Mouse (Mus musculus): ENCODE results near the gene Simc1. TPM values are rescaled to one million over a fixed set of nuclear protein-coding genes. Genes with fewer than 3 reads are reported as not detected.

Simc1 gene
- polyA plus RNA-seq, 1 experiment from 2014 or later = 20.6 TPM

- H3K9me3 ChIP-seq (replicated peaks) = no peaks in the 10 kb centered on the region
- peak; percentile 89 for DNase-seq (ENCODE audit: low spot score)
- H3K36me3 ChIP-seq = peaks cover 39% of the 10 kb centered on the region
- peaks cover 21% of the 10 kb centered on the region for H3K4me1 ChIP-seq
- H3K4me3 ChIP-seq = peak within 1 kb of the TSS; percentile 97
- peak within 1 kb of the TSS; percentile 96 for H3K27ac ChIP-seq
- peaks cover 18% of the 10 kb centered on the region for H3K27me3 ChIP-seq (ENCODE audit: low read depth, poor library complexity, severe bottlenecking)
- WGBS = 0% methylated on average over 55 of the region's 55 CpGs
Measured at GRCm38 (mm10) chr13:54574854-54575481, 71.4 kb downstream of the Simc1 start, which contains the start of gene Arl10. Gene Arl10, plus strand, starts transcription at chr13:54575015.

DNA sequence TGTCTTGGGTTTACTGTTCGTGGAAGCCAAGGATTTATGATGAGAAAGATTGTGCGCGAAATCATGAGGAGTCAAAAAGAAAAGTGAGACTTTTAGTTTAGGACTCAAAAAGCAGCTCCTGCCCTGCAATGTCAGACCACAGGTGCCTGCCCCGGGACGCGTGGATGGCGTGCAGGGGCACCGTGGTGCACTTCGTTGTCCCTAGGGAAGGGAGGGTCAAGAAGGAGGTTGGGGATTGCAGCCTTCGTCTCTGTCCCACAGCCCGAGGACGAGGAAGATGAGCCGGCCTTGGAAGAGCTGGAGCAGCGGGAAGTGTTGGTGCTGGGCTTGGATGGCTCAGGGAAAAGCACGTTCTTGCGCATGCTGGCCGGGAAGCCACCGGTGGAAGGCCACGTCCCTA is 71.9 kb downstream of the Simc1 start:
- Histone ChIP-seq H3K4me1 (peaks cover 21% of the 10 kb centered on the region), H3K36me3 (peaks cover 45% of the 10 kb centered on the region), H3K9me3 (replicated peaks) (no peaks in the 10 kb centered on the region), H3K27ac (peak overlapping the region; percentile 96), H3K27me3 (ENCODE audit: low read depth, poor library complexity, severe bottlenecking) (peaks cover 18% of the 10 kb centered on the region), H3K4me3 (peak overlapping the region; percentile 97)
- DNase-seq (ENCODE audit: low spot score) = peak; percentile 41
- WGBS = 5% methylated on average over 19 of the region's 19 CpGs

DNA sequence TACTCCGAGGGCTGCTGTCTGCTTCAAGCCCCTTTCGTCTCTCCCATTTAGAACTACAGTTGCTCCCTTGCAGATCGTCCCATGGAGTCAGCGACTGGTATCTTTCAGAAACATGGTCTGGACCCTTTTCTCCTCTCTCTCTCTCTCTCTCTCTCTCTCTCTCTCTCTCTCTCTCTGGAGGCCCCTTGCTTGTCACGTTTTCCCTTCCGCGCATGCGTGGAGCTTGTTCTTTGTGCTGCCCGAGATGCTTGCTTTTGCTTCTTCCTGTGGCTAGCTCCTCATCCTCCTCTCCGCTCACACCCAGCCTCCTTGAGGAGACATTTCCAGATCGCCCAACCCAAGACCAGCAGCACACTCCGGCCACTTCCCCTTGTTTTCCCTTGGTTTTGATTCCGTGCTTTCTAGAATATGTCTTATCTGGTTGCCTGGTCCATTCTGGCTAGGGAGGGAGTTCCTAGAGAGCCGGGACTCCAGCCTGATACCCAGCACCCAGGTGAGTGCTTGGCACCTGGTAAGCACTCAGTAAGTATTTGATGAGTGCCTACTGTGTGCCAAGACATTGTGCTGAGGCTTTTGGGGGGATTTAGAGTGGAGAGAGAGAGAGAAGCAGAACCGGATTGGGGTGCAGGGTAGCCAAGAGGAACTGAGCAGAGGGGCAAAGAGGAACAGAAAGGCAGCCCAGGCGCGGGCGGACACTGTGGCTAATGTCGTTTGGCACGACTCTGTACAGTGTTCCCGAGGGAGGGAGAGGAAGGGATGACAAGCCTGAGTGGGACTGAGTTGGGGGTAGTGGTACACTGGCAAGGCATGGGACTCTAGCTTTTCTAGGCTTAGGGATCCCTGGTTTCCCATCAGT is 74.3 kb downstream of the Simc1 start:
- no peak for DNase-seq (ENCODE audit: low spot score)
- Histone ChIP-seq H3K4me3 (no peak overlapping the region), H3K9me3 (replicated peaks) (no peaks in the 10 kb centered on the region), H3K4me1 (peaks cover 21% of the 10 kb centered on the region), H3K27me3 (ENCODE audit: low read depth, poor library complexity, severe bottlenecking) (peaks cover 15% of the 10 kb centered on the region), H3K36me3 (peaks cover 69% of the 10 kb centered on the region), H3K27ac (no peak overlapping the region)
- WGBS = 86% methylated on average over 21 of the region's 21 CpGs

- WGBS = 86% methylated on average over 2 of the region's 2 CpGs
- no peaks in the 10 kb centered on the region for H3K27me3 ChIP-seq (ENCODE audit: low read depth, poor library complexity, severe bottlenecking)
- H3K4me1 ChIP-seq = no peaks in the 10 kb centered on the region; the same call in none of the 2 replicates
- no peak overlapping the region for H3K4me3 ChIP-seq
- DNase-seq (ENCODE audit: low spot score) = no peak
- H3K27ac ChIP-seq = no peak overlapping the region
- peaks cover 100% of the 10 kb centered on the region for H3K36me3 ChIP-seq
- H3K9me3 ChIP-seq (replicated peaks) = no peaks in the 10 kb centered on the region
Measured at GRCm38 (mm10) chr13:54581385-54581784, 77.8 kb downstream of the Simc1 start.

GRCm38 (mm10) chr13:54582126-54582525 is 78.5 kb downstream of the Simc1 start:
- no peak overlapping the region for H3K4me3 ChIP-seq
- no peak for DNase-seq (ENCODE audit: low spot score)
- no peaks in the 10 kb centered on the region; the same call in 1 of the 2 replicates for H3K4me1 ChIP-seq
- 92% methylated on average over 10 of the region's 10 CpGs for WGBS
- H3K27me3 ChIP-seq (ENCODE audit: low read depth, poor library complexity, severe bottlenecking) = no peaks in the 10 kb centered on the region
- peaks cover 100% of the 10 kb centered on the region for H3K36me3 ChIP-seq
- no peaks in the 10 kb centered on the region for H3K9me3 ChIP-seq (replicated peaks)
- H3K27ac ChIP-seq = no peak overlapping the region

DNA sequence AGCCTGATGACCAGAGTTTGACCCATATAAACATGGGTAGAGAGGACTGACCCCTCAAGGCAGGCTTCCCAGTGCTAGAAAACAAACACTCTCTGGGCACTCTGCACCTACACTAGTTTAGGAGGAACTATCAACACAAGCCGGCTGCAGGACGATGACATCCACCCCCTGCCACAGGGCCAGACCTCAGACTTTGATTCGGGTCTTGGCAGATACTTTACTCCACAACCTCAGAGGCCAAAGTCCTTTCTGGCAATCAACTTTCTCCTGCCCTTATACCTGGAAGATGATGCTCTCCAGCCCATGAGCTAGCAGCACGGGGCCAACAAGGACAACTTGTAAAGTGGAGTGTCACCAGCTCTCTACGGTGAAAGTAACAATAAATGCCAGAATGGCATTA is 79.3 kb downstream of the Simc1 start:
- Histone ChIP-seq H3K36me3 (peaks cover 100% of the 10 kb centered on the region), H3K4me1 (no peaks in the 10 kb centered on the region; the same call in 1 of the 2 replicates), H3K27ac (no peak overlapping the region), H3K9me3 (replicated peaks) (no peaks in the 10 kb centered on the region), H3K27me3 (ENCODE audit: low read depth, poor library complexity, severe bottlenecking) (no peaks in the 10 kb centered on the region), H3K4me3 (no peak overlapping the region)
- WGBS = 94% methylated on average over 5 of the region's 5 CpGs
- DNase-seq (ENCODE audit: low spot score) = no peak

DNA sequence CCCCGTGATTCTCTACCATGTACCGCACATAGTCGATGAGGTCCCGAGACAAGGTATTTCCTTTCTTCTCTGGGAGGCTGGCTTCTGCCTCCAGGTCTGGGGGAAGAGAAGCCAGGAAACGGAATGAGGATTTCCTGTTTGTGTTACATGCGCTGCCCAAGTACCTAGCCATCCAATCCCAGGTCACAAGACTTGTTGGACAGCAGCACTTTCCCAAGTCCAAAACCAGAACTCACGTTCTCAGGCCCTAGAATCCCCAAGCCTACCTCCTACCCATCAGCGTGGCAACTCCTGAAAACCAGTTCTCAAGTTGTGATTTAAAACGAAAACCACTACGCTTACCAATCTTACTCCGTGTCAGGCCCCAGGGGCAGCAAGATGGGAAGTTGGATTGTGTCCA is 82.3 kb downstream of the Simc1 start:
- WGBS = 88% methylated on average over 11 of the region's 11 CpGs
- DNase-seq (ENCODE audit: low spot score) = no peak
- no peak overlapping the region for H3K4me3 ChIP-seq

DNA sequence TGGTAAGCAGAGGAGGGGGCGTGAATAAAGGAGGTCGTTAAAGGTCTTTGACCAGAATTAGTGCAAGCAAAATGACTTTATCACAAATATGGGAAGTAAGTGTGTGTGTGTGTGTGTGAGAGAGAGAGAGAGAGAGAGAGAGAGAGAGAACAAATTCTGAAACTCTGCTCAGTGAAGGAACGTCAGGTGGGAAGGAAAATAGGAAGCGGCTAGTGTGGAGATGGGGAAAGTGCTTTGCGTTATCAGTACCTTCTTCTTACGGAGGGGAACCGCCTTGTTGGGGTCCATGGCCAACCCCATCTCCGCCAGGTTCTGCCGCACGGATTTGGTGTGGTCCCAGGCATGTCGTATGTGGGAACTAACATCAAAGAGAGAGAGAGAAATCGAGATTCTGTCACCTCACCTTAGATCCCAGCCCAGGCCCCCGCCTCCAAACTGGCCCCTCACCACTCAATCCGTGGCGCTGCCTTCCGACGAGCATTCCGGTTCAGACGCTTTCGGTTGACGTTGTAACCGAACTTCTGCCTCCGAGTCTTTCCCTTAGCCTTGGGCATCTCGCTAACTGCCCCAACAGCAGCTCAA is 85.9 kb downstream of the Simc1 start:
- no peak for DNase-seq (ENCODE audit: low spot score)
- 2% methylated on average over 24 of the region's 24 CpGs for WGBS
- Histone ChIP-seq H3K27ac (peak overlapping the region; percentile 84), H3K27me3 (ENCODE audit: low read depth, poor library complexity, severe bottlenecking) (no peaks in the 10 kb centered on the region), H3K4me1 (peaks cover 11% of the 10 kb centered on the region), H3K36me3 (peaks cover 54% of the 10 kb centered on the region), H3K9me3 (replicated peaks) (no peaks in the 10 kb centered on the region), H3K4me3 (peak overlapping the region; percentile 79)

More for the DNA sequence above, 82.3 kb downstream of the Simc1 start:
- Histone ChIP-seq H3K27me3 (ENCODE audit: low read depth, poor library complexity, severe bottlenecking) (no peaks in the 10 kb centered on the region), H3K4me1 (peaks cover under 1% of the 10 kb centered on the region; the same call in 1 of the 2 replicates), H3K36me3 (peaks cover 77% of the 10 kb centered on the region), H3K27ac (no peak overlapping the region), H3K9me3 (replicated peaks) (no peaks in the 10 kb centered on the region)

DNA sequence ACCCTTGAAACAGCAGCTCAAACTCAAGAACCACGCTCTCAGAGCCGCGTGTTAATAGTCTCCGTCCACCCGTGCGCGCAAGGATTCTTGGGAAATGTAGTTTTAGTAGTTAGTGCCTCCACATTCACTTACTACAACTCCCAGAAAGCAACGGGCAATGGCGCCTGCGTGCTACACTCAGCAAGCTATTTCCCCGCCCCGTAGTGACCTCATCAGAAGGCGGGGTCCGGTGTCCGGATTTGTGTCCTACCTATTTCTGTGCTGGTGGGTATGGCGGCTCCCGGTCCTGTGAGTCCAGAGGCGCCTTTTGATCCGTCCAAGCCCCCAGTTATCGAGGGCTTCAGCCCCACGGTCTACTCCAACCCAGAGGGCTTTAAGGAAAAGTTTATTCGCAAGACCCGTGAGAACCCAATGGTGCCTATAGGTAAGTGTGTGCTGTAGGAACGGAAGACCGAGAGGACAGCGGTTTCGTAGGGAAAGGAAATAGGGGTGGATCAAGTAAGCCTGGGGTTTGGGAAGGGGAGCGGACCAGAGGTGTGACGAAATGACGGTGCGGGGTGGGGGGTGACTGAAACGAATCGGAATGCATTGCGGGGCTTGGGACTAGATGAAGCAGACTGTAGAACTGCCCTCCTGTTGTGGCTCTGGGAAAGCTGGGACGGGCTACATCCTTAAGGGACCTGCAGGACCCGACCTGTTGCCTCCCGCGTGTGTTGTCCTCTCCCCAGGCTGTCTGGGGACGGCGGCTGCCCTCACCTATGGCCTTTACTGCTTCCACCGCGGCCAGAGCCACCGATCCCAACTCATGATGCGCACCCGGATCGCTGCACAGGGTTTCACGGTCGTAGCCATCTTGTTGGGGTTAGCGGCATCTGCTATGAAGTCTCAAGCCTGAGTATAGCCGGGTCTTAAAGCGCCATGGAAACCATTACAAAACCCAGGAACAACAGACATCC is 86.7 kb downstream of the Simc1 start, which contains the start of the genes Nop16 and Higd2a:
Gene Nop16 (minus strand): TSS at position 95 of the 956 bp plus-strand sequence.
Gene Higd2a (plus strand): TSS at position 212 of the 956 bp plus-strand sequence.
- Histone ChIP-seq H3K27ac (peak within 1 kb of the TSS; percentile 85), H3K36me3 (peaks cover 47% of the 10 kb centered on the region), H3K9me3 (replicated peaks) (no peaks in the 10 kb centered on the region), H3K4me3 (peak within 1 kb of the TSS; percentile 79), H3K4me1 (peaks cover 11% of the 10 kb centered on the region), H3K27me3 (ENCODE audit: low read depth, poor library complexity, severe bottlenecking) (no peaks in the 10 kb centered on the region)
- WGBS = under 1% methylated on average over 51 of the region's 51 CpGs
- DNase-seq (ENCODE audit: low spot score) = peak; percentile 93

DNA sequence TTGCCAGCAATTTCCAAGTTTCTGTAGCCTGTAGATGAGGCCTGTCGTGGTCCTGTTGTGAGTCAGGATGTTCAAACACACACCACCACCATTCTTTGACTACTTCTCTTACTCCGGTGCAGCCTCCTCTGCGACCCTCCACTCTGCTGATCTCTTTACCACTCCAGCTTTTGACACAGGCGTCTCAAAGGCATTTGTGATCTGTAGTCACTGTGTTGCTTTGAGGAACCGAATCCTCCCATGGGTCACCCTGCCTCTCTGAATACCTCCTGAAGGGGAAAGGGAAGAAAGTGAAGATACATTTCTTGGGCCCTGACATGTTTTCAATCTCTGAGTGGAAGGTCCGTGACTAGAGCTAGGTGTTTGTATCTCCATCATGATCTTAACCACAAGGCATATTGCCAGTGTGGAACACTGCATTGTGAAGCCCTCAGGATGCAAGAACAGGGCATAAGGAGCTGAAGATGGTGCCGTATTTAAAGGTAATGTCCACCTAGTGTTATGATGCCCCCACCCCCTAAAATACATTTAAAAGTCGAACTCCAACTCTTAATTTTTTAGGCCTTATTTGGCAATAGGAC is 88.3 kb downstream of the Simc1 start:
- WGBS = 95% methylated on average over 8 of the region's 8 CpGs
- H3K36me3 ChIP-seq = peaks cover 35% of the 10 kb centered on the region
- no peaks in the 10 kb centered on the region for H3K27me3 ChIP-seq (ENCODE audit: low read depth, poor library complexity, severe bottlenecking)
- no peak overlapping the region for H3K27ac ChIP-seq
- no peaks in the 10 kb centered on the region for H3K9me3 ChIP-seq (replicated peaks)
- peak overlapping the region; percentile 79; the same call in 1 of the 2 replicates for H3K4me3 ChIP-seq
- peaks cover 18% of the 10 kb centered on the region for H3K4me1 ChIP-seq
- DNase-seq (ENCODE audit: low spot score) = no peak

GRCm38 (mm10) chr13:54593617-54594016 is 90.0 kb downstream of the Simc1 start:
- no peak for DNase-seq (ENCODE audit: low spot score)
- WGBS = 93% methylated on average over 11 of the region's 11 CpGs
- Histone ChIP-seq H3K9me3 (replicated peaks) (no peaks in the 10 kb centered on the region), H3K27me3 (ENCODE audit: low read depth, poor library complexity, severe bottlenecking) (no peaks in the 10 kb centered on the region), H3K4me1 (peaks cover 18% of the 10 kb centered on the region), H3K4me3 (no peak overlapping the region), H3K36me3 (peaks cover 26% of the 10 kb centered on the region), H3K27ac (no peak overlapping the region)
